Mouse (Mus musculus): ENCODE results near the gene Smcr8. TPM values are rescaled to one million over a fixed set of nuclear protein-coding genes. Genes with fewer than 3 reads are reported as not detected.

Gene Smcr8
- polyA plus RNA-seq, 1 experiment from 2014 or later, result 7.2 TPM

DNA sequence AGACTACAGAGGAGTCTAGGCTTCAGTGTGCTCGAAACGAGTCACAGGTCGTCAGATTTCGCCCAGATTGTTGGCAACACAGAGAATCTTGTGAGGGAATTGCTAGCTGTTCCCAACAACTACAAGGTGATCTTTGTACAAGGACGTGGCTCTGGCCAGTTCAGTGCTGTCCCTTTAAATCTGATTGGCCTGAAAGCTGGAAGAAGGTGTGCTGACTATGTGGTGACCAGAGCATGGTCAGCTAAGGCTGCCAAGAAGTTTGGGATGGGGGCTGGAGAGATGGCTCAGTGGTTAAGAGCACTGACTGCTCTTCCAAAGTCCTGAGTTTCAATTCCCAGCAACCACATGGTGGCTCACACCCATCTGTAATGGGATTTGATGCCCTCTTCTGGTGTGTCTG is 39.1 kb downstream of the Smcr8 start:
- H3K27ac ChIP-seq (replicated peaks; ENCODE audit: low read depth, low read length), result no peak overlapping the region
- no peak overlapping the region for H3K9ac ChIP-seq (ENCODE audit: low read depth, low read length)
- ATAC-seq (ENCODE audit: low read depth), result no peak
- no peak for DNase-seq (ENCODE audit: low spot score)
- no peaks in the 10 kb centered on the region for H3K4me1 ChIP-seq (ENCODE audit: control insufficient read depth, insufficient read depth, low read length)
- H3K4me2 ChIP-seq (ENCODE audit: low read depth, low read length), result no peak overlapping the region
- no peak overlapping the region for H3K4me3 ChIP-seq (ENCODE audit: low read depth, low read length)
- no peaks in the 10 kb centered on the region for H3K9me3 ChIP-seq (ENCODE audit: control insufficient read depth, low read length)
- no peaks in the 10 kb centered on the region for H3K36me3 ChIP-seq (ENCODE audit: control insufficient read depth, insufficient read depth, low read length)
- 61% methylated on average over 5 of the region's 5 CpGs for whole genome bisulfite sequencing
- no peaks in the 10 kb centered on the region for H3K27me3 ChIP-seq (replicated peaks; ENCODE audit: control insufficient read depth, insufficient read depth, low read length)

DNA sequence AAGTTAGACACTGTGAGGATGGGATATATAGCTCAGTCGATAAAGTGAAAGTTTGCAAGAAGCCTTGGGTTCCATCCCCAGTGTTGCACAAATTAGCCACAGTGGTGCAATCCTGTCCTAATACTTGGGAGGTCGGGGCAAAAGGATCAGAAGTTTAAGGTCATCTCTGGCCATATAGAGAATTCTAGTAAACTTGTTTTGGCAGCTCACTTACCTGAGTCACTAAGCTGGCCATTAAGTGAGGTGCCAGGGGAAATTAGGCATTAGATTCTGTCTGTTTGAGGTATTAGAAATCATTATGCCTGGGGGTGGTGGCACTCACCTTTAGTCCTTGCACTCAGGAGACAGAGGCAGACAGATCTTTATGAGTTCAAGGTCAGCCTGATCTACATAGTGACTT is 46.4 kb downstream of the Smcr8 start:
- WGBS, result 63% methylated on average over 2 of the region's 2 CpGs
- Histone ChIP-seq H3K27ac (replicated peaks; ENCODE audit: low read depth, low read length) (no peak overlapping the region), H3K4me1 (ENCODE audit: control insufficient read depth, insufficient read depth, low read length) (no peaks in the 10 kb centered on the region), H3K36me3 (ENCODE audit: control insufficient read depth, insufficient read depth, low read length) (no peaks in the 10 kb centered on the region), H3K4me2 (ENCODE audit: low read depth, low read length) (no peak overlapping the region), H3K9ac (ENCODE audit: low read depth, low read length) (no peak overlapping the region), H3K27me3 (replicated peaks; ENCODE audit: control insufficient read depth, insufficient read depth, low read length) (no peaks in the 10 kb centered on the region), H3K4me3 (ENCODE audit: low read depth, low read length) (no peak overlapping the region), H3K9me3 (ENCODE audit: control insufficient read depth, low read length) (no peaks in the 10 kb centered on the region)
- no peak for DNase-seq (ENCODE audit: low spot score)
- no peak for ATAC-seq (ENCODE audit: low read depth)

DNA sequence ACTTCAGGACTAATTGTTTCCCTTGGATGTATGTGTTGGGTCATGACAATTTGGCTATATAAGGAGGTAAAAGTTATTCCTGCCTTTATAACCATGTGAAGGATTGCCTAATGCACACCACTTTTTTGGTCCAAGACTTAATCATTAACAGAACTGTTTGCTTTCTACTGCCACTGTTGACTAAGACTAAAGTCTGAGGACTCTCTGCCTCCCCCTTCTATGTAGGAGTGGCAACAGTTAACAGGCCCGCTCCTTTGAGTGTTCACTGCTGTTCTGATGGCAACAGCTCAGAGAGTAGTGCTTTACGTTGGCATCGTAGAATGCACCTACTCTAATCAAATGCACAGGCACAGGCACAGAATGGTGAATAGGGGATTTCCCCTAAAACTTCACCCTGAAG is 47.9 kb downstream of the Smcr8 start:
- WGBS, result 78% methylated on average over 3 of the region's 3 CpGs
- Histone ChIP-seq H3K27ac (replicated peaks; ENCODE audit: low read depth, low read length) (no peak overlapping the region), H3K4me3 (ENCODE audit: low read depth, low read length) (no peak overlapping the region), H3K4me1 (ENCODE audit: control insufficient read depth, insufficient read depth, low read length) (no peaks in the 10 kb centered on the region), H3K9ac (ENCODE audit: low read depth, low read length) (no peak overlapping the region), H3K9me3 (ENCODE audit: control insufficient read depth, low read length) (no peaks in the 10 kb centered on the region), H3K36me3 (ENCODE audit: control insufficient read depth, insufficient read depth, low read length) (no peaks in the 10 kb centered on the region), H3K27me3 (replicated peaks; ENCODE audit: control insufficient read depth, insufficient read depth, low read length) (no peaks in the 10 kb centered on the region), H3K4me2 (ENCODE audit: low read depth, low read length) (no peak overlapping the region)
- ATAC-seq (ENCODE audit: low read depth) (no peak), DNase-seq (ENCODE audit: low spot score) (no peak)

DNA sequence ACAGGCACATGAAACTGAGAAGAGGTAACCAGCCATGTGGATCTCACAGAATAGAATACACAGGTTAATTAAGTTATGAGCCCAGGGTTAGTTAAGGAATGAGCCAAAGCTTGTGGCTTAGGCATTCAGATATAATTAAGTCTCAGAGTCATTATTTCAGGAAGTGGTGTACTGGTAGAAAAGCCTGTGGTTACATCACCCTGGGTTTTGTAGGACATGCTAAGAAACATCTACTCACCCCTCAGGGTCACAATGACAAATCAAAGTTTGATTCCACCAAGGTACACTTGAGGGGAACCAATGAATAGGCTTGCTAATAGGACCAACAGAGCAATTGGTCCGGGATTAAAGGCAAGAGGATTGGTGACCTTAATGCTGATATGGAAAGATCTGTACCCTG is 49.4 kb downstream of the Smcr8 start:
- no peak overlapping the region for H3K27ac ChIP-seq (replicated peaks; ENCODE audit: low read depth, low read length)
- no peak for ATAC-seq (ENCODE audit: low read depth)
- peaks cover 5% of the 10 kb centered on the region; the same call in 1 of the 2 replicates for H3K4me1 ChIP-seq (ENCODE audit: control insufficient read depth, insufficient read depth, low read length)
- H3K36me3 ChIP-seq (ENCODE audit: control insufficient read depth, insufficient read depth, low read length), result no peaks in the 10 kb centered on the region
- DNase-seq (ENCODE audit: low spot score), result no peak
- no peak overlapping the region for H3K9ac ChIP-seq (ENCODE audit: low read depth, low read length)
- no peak overlapping the region for H3K4me3 ChIP-seq (ENCODE audit: low read depth, low read length)
- H3K9me3 ChIP-seq (ENCODE audit: control insufficient read depth, low read length), result no peaks in the 10 kb centered on the region
- no peak overlapping the region for H3K4me2 ChIP-seq (ENCODE audit: low read depth, low read length)
- no peaks in the 10 kb centered on the region for H3K27me3 ChIP-seq (replicated peaks; ENCODE audit: control insufficient read depth, insufficient read depth, low read length)
- 58% methylated on average over 1 of the region's 1 CpGs for WGBS

DNA sequence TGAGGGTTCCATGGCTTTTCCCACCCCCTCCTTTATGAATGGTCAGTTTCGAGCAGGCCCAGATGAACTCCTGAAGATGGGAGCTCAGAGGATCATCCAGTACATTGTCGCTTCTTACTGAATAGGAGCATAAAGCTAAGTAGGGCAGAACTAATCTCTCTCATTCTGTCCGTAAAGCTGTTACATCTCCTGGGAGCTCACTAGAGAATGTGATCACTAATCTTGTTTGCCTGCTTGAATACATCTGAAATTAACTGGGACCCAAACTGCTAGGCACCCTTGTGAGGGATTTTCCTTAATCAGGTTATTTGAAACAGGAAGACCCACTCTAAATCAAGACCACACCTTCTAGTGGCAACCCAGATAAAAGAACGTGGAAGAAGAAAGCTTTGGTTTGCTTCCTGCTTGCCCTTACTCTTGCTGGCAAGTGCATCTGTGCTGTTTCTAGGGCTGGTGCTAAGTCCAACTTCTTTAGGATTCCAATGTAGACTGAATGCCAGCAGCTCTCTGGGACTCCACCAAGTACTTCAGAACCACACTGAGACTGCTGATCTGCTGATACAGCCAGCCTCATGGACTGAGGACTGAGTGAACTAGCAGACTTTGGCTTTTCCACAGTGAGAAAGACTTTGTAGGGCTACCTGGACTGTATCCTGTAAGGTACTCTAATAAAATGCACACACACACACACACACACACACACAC is 50.1 kb downstream of the Smcr8 start:
- Histone ChIP-seq H3K9ac (ENCODE audit: low read depth, low read length) (no peak overlapping the region), H3K27ac (replicated peaks; ENCODE audit: low read depth, low read length) (no peak overlapping the region), H3K9me3 (ENCODE audit: control insufficient read depth, low read length) (no peaks in the 10 kb centered on the region), H3K27me3 (replicated peaks; ENCODE audit: control insufficient read depth, insufficient read depth, low read length) (no peaks in the 10 kb centered on the region), H3K36me3 (ENCODE audit: control insufficient read depth, insufficient read depth, low read length) (no peaks in the 10 kb centered on the region), H3K4me3 (ENCODE audit: low read depth, low read length) (no peak overlapping the region), H3K4me2 (ENCODE audit: low read depth, low read length) (no peak overlapping the region), H3K4me1 (ENCODE audit: control insufficient read depth, insufficient read depth, low read length) (peaks cover 5% of the 10 kb centered on the region; the same call in 1 of the 2 replicates)
- 70% methylated on average over 4 of the region's 4 CpGs for WGBS
- no peak for ATAC-seq (ENCODE audit: low read depth)
- no peak for DNase-seq (ENCODE audit: low spot score)

DNA sequence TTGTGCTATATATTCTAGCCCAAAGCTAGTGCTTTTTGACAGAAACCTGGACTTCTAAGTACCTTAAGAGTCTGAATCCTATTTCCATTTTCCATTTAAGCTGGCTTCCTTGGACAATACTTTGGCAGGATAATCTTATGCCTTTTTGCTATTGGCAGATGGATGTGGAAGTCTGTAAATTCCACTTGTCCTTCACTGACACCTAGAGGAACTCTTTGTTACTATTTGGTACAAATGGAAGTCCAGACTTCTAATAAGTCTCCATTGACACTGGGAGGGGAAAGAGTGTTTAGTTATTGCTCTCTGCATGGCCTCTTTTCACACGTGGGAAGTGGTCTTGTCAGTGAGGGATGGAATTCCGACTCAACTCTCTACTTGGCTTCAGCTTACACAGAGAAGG is 51.6 kb downstream of the Smcr8 start:
- no peaks in the 10 kb centered on the region for H3K9me3 ChIP-seq (ENCODE audit: control insufficient read depth, low read length)
- no peak overlapping the region for H3K27ac ChIP-seq (replicated peaks; ENCODE audit: low read depth, low read length)
- no peak for ATAC-seq (ENCODE audit: low read depth)
- no peak overlapping the region for H3K4me3 ChIP-seq (ENCODE audit: low read depth, low read length)
- no peak for DNase-seq (ENCODE audit: low spot score)
- H3K4me1 ChIP-seq (ENCODE audit: control insufficient read depth, insufficient read depth, low read length), result peaks cover 5% of the 10 kb centered on the region; the same call in 1 of the 2 replicates
- no peaks in the 10 kb centered on the region for H3K27me3 ChIP-seq (replicated peaks; ENCODE audit: control insufficient read depth, insufficient read depth, low read length)
- H3K36me3 ChIP-seq (ENCODE audit: control insufficient read depth, insufficient read depth, low read length), result no peaks in the 10 kb centered on the region
- 31% methylated on average over 2 of the region's 2 CpGs for WGBS
- H3K4me2 ChIP-seq (ENCODE audit: low read depth, low read length), result no peak overlapping the region
- H3K9ac ChIP-seq (ENCODE audit: low read depth, low read length), result no peak overlapping the region

DNA sequence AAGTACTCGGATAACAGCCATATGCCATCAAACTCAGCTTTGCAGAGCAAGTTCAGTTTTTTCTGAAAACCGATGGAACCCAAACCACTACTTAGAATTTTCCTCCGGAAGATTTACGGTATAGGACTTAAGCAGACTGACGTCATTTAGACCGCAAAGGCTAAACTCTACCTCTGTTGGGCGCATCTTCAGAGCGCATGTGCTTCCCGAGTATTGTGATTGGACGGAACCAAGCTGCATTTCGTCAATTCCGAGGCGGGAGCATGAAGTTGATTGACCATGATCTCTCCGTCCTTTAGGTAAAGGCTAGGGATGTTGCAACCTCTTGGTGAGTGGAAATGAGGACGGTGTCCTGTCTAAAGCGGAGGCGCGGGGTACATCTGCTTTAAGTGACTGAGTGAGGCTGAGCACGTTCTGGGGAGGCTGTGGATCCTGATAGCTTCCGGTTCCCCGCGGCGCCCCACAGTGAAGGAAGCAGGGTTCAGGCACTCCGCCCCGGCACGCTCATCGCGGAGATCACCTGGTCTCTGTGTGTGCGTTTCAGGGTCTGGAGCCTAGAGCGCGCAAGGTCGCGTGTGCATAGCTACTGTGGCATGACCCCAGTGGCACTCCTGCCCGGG is 53.2 kb downstream of the Smcr8 start, which contains the start of gene Dhrs7b:
TSS of gene Dhrs7b (plus strand) at position 199 of the 620 bp plus-strand sequence.
- ATAC-seq (ENCODE audit: low read depth) (peak; percentile 99), DNase-seq (ENCODE audit: low spot score) (peak; percentile 99)
- no peaks in the 10 kb centered on the region for H3K9me3 ChIP-seq (ENCODE audit: control insufficient read depth, low read length)
- H3K9ac ChIP-seq (ENCODE audit: low read depth, low read length), result peak within 1 kb of the TSS; percentile 78
- H3K27me3 ChIP-seq (replicated peaks; ENCODE audit: control insufficient read depth, insufficient read depth, low read length), result no peaks in the 10 kb centered on the region
- H3K27ac ChIP-seq (replicated peaks; ENCODE audit: low read depth, low read length), result peak within 1 kb of the TSS; percentile 80
- peaks cover 5% of the 10 kb centered on the region; the same call in 1 of the 2 replicates for H3K4me1 ChIP-seq (ENCODE audit: control insufficient read depth, insufficient read depth, low read length)
- H3K4me2 ChIP-seq (ENCODE audit: low read depth, low read length), result peak within 1 kb of the TSS; percentile 74
- H3K4me3 ChIP-seq (ENCODE audit: low read depth, low read length), result peak within 1 kb of the TSS; percentile 70
- H3K36me3 ChIP-seq (ENCODE audit: control insufficient read depth, insufficient read depth, low read length), result no peaks in the 10 kb centered on the region
- under 1% methylated on average over 34 of the region's 34 CpGs for WGBS

DNA sequence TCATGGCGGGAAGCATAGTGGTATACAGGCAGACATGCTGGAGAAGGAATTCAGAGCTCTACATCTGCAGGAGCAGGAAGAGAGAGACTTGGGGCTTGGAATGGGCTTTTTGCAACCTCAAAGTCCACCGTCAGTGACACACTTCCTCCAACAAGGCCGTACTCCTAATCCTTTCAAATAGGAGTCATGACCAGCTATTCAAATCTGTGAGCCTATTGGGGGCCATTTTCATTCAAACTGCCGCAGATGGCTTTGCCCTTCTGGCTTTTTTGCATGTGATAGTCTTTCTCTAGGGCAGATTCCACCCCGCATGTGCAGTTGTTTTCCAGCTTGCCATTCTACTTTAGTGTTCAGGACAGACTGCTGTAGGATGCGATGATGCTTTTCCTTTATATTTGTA is 59.6 kb downstream of the Smcr8 start:
- WGBS, result 93% methylated on average over 6 of the region's 6 CpGs
- Histone ChIP-seq H3K9me3 (ENCODE audit: control insufficient read depth, low read length) (no peaks in the 10 kb centered on the region), H3K27me3 (replicated peaks; ENCODE audit: control insufficient read depth, insufficient read depth, low read length) (no peaks in the 10 kb centered on the region), H3K4me3 (ENCODE audit: low read depth, low read length) (no peak overlapping the region), H3K36me3 (ENCODE audit: control insufficient read depth, insufficient read depth, low read length) (0 out of 2 replicates have a peak, but pooled peaks cover 3% of the 10 kb centered on the region), H3K4me1 (ENCODE audit: control insufficient read depth, insufficient read depth, low read length) (no peaks in the 10 kb centered on the region), H3K27ac (replicated peaks; ENCODE audit: low read depth, low read length) (no peak overlapping the region), H3K4me2 (ENCODE audit: low read depth, low read length) (no peak overlapping the region), H3K9ac (ENCODE audit: low read depth, low read length) (no peak overlapping the region)
- no peak for DNase-seq (ENCODE audit: low spot score)
- ATAC-seq (ENCODE audit: low read depth), result no peak
